Mouse (Mus musculus) brain, adult 2 months (tissue): ENCODE measurements around the gene Gm17654.
"Not testable (repeated sequence)": the region's sequence is repeated elsewhere in the genome, so short reads cannot be mapped to it uniquely, and the experiment has no call there.

Source experiments
- DNase-seq: peaks from one replicate; pipeline ENCODE4 v3.0.0; 2011; ENCODE audit warnings: low read depth, low spot score

Gm17654 gene

GRCm38 (mm10) chr14:43579046-43579445 is at the start of gene Gm17654:
Gene Gm17654 (minus strand): TSS chr14:43579146.
- not testable (repeated sequence) for DNase-seq

- DNase-seq = not testable (repeated sequence)
Observed at GRCm38 (mm10) chr14:43607913-43608312, 29.0 kb upstream of the Gm17654 start, which contains the start of gene Gm10375. Gene Gm10375 (minus strand): TSS chr14:43608013.

GRCm38 (mm10) chr14:43577969-43578368 is 977 bp downstream of the Gm17654 start:
- DNase-seq = not testable (repeated sequence)

GRCm38 (mm10) chr14:43552271-43552670 is 26.7 kb downstream of the Gm17654 start:
- DNase-seq = not testable (repeated sequence)

- not testable (repeated sequence) for DNase-seq
Observed at GRCm38 (mm10) chr14:43546281-43546680, 32.7 kb downstream of the Gm17654 start.

DNA sequence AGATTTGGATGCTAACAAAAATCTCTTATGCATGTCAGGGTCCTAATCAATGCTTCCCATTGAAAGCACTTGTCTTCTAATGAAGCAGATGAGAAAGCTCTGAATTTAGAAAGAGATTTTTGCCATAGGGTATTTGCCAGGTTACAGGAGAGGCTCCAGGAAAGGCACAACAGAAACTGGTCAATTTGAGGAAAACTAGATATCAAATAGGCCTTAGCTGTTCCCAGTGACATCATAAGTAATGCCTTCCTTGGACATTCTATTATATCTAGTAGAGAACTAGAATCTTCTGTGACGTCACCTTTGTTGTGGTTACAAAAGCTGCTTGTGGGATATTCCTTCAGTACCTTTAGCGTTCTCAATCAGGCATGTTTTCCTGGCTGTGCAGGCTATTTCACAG is 35.7 kb downstream of the Gm17654 start, which contains the start of gene Gm5799:
TSS of gene Gm5799 (plus strand) at position 301 of the 400 bp plus-strand sequence.
- not testable (repeated sequence) for DNase-seq

GRCm38 (mm10) chr14:43538144-43538543 is 40.8 kb downstream of the Gm17654 start:
- not testable (repeated sequence) for DNase-seq

DNA sequence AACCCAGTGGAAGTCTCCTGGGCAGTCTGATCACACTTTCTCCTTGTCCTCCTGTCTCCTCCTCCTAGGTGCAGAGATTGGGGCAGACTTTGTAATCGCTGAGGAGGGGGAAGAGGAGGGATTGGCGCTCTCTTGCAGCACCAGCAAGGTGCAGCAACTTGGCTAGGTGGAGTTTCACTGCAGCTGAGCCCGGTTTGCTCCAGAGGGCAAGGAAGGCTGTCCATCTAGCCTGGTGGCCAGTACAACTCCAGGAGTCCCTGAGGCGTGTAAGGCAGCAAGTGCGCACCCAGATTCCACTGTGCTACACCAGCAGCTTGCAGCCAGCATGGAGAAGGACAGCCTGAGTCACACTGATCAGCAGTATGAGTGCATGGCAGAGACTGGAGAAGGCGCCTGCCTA is 46.6 kb downstream of the Gm17654 start:
- DNase-seq = not testable (repeated sequence)

DNA sequence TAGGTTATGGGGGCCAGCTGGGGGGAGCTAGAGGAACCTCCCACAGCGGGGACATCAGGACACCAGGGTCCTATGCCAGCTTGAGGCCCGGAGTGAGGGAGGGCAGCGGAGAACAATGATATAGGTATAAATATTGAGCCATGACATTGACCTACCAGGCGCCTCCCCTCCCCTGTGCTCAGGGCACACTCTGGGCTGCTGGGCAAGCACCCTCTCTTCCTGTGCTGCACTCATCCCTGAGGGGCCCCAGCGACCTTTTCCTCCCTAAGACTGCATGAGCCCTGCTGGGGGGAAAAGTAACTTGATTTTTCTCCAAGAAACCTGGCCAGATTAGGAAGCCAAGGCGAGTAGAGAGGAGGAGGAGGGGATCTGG is 46.9 kb downstream of the Gm17654 start:
- not testable (repeated sequence) for DNase-seq

- not testable (repeated sequence) for DNase-seq
Observed at GRCm38 (mm10) chr14:43531052-43532010, 47.6 kb downstream of the Gm17654 start.
